Mouse (Mus musculus) leukemia stem cell, adult 10-12 weeks (primary cell): ENCODE results near the gene Selenow. TPM values are rescaled to one million over a fixed set of nuclear protein-coding genes. Genes with fewer than 3 reads are reported as not detected.

Experiments
- polyA plus RNA-seq: library from polyadenylated mRNA; stranded (reverse); fragments of >175 nt; gene quantifications from 2 replicates; pipeline ENCODE4 v1.2.3, GENCODE M21; 2012; ENCODE audit warnings: low replicate concordance

The Selenow gene
- polyA plus RNA-seq: 179 and 674 TPM in 2 replicates

GRCm38 (mm10) chr7:15922220-15922773, at the start of gene Selenow:
Gene Selenow (minus strand): TSS chr7:15922402.

GRCm38 (mm10) chr7:15967312-15967711, 45.1 kb upstream of the Selenow start, which contains the start of gene Ehd2:
Gene Ehd2 (minus strand): TSS chr7:15967567.

GRCm38 (mm10) chr7:15945721-15946536, 23.7 kb upstream of the Selenow start, which contains the start of gene Nop53:
Gene Nop53 (minus strand): TSS chr7:15946074.

GRCm38 (mm10) chr7:15882317-15882716, 39.9 kb downstream of the Selenow start, which contains the start of gene Crxos:
Gene Crxos (plus strand): TSS chr7:15882617.

GRCm38 (mm10) chr7:15879756-15880155, 42.4 kb downstream of the Selenow start, which contains the start of gene Crx:
Gene Crx (minus strand): TSS chr7:15879968.

Other genes starting within 250 kb of the Selenow start
- not detected in 2 replicates for gene Obox5, start 172.3 kb downstream of the Selenow start, polyA plus RNA-seq
- gene Obox6, start 82.7 kb downstream of the Selenow start, polyA plus RNA-seq: not detected in 2 replicates
- gene Crx, start 42.4 kb downstream of the Selenow start, polyA plus RNA-seq: not detected in 2 replicates
- not detected in 2 replicates for gene Crxos, start 39.8 kb downstream of the Selenow start, polyA plus RNA-seq
- gene Nop53, start 23.7 kb upstream of the Selenow start, polyA plus RNA-seq: 399 and 526 TPM in 2 replicates
- 1.4 and 4.0 TPM in 2 replicates for gene Ehd2, start 45.2 kb upstream of the Selenow start, polyA plus RNA-seq
- 93.7 and 130 TPM in 2 replicates for gene Bicra, start 125.5 kb upstream of the Selenow start, polyA plus RNA-seq
- gene Zfp541, start 139.4 kb upstream of the Selenow start, polyA plus RNA-seq: 0.07 TPM in 1 of 2 replicates, not detected in the other
- gene Napa, start 176.1 kb upstream of the Selenow start, polyA plus RNA-seq: 213 and 314 TPM in 2 replicates
- 7.2 and 17.1 TPM in 2 replicates for gene Kptn, start 197.5 kb upstream of the Selenow start, polyA plus RNA-seq
- 0.15 and 0.18 TPM in 2 replicates for gene Slc8a2, start 207.4 kb upstream of the Selenow start, polyA plus RNA-seq